Mouse (Mus musculus) layer of hippocampus, postnatal 36 days (tissue): Measurements from ENCODE around the gene Sort1. TPM values are rescaled to one million over a fixed set of nuclear protein-coding genes. Genes with fewer than 3 reads are reported as not detected.

Experiments used
- DNase-seq, 2 experiments: peaks; one replicate each; pipeline ENCODE4 v3.0.0; 2022
- total RNA-seq, 2 experiments: library from RNA; stranded (reverse); gene quantifications; 2 replicates each; pipeline ENCODE4 v1.2.3; 2021

Sort1 gene
- total RNA-seq, 2 experiments from 2014 or later = 345 to 381 TPM

GRCm38 (mm10) chr3:108384425-108384824 lies 100.5 kb downstream of the Sort1 start:
- no peak for DNase-seq

- DNase-seq = peak; percentile 53 to 68
These were observed 102.3 kb downstream of the Sort1 start for GRCm38 (mm10) chr3:108386186-108386585.

DNA sequence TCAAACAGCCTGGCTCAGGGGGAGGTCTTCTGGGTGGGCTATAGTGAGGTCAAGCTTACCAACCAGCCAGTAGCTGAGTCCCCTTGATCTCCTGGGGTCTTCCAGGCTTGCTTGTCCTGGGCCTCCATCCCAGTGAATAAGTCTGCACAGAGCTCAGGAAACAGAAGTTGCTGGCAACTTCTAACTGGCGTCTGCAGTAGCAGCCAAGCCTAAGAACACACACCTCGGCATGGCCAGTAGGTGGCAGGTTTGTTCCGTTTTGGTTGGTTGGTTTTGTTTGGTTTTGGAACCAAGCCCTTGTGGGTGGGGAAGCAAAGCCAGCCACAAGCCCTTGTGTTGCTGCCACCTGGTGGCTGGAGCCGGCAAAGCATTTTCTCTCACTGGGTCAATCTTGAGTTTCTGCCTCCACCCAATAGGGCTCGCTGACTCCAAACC lies 105.2 kb downstream of the Sort1 start:
- peak; percentile 94 to 96 for DNase-seq

DNA sequence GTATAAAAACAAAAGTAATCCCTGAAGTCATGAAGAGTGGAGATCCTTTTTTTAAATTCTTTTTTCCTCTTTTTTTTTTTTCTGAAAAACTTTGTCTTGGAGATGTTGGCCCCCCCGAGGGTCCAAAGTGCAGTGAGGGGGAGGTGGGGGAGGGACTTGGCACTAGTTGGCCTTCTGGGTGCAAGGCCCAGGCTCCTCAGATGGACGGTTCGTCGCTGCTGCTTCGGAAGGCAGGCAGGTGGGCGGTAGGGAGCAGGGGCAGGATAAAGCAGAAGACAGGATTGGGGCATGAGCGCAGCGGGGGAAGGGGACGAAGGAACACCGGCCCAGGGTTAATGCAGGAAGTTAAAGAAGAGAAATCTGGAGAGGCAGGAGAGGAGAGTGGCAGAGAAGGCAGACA lies 108.4 kb downstream of the Sort1 start:
- no peak for DNase-seq

- DNase-seq = no peak
These were observed 108.9 kb downstream of the Sort1 start for GRCm38 (mm10) chr3:108392793-108393192.

- no peak for DNase-seq
These were observed 114.4 kb downstream of the Sort1 start for GRCm38 (mm10) chr3:108398281-108398680.

DNA sequence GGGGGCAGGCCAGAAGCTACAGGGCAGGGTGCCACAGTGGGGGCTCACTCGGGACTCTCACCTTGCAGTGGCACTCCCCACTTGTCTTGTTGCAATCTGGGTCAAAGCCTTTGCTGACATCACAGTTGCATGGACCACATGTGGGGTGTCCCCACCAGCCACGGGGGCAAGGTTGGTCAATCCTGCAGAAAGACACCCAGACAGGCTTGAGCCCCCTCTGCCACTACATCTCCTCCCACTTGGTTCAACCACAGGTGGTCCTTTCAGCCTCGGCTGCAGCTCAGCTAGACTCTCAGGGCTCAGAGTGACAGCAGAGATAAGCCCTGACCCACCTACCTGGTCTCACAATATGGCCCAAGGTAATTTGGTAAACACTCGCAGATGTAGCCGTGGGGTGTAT lies 116.6 kb downstream of the Sort1 start:
- no peak for DNase-seq

GRCm38 (mm10) chr3:108401692-108402527 lies 118.0 kb downstream of the Sort1 start:
- peak; percentile 81 to 84 for DNase-seq

DNA sequence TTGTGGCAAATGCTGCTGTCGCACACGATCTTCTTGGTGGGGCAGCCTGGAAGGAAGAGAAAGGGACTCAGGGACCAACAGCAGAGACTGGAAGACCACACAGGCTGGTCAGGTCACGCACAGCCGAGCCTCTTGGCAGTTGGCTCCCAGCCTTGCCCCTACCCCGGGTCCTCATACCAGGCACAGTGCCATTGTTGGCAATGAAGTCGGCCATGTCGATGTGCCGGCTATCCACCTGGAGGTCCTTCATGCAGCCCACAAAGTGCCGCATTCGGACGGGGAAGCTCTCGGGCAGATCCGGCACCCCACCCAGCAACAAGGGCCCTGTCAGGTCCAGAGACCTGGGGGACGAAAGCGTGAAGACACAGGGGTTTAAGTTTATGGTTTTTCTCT lies 118.6 kb downstream of the Sort1 start:
- no peak for DNase-seq

- peak; percentile 73 to 78 for DNase-seq
These were observed 121.8 kb downstream of the Sort1 start for GRCm38 (mm10) chr3:108405536-108406305.

DNA sequence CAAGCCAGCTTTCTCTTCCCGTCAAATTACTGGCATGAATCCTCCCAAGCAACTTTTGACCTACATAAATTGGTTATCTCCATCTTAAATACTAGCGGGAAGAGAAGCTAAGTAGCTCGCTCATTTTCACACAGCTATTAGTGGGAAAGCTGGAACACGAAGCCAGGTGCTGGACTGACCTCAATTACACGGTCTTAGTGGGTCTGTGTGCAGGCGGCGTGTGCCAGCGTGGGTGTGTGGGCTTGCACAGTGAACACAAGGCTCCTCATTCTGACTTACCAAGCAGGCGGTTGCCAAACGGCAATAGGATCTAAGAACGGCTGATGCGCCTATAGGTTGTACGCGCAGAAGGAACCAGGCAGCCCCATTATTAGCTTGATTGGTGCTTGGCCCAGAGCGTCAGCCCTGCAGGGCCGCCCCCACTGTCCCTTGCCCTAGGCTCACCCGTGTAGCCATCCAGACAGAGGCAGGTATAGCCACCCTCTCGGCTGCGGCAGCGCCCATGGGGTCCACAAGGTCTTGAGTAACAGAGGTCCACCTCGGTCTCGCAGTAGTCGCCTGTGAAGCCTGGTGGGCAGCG lies 122.5 kb downstream of the Sort1 start:
- peak in 1 of 2 experiments; percentile 47 for DNase-seq

DNA sequence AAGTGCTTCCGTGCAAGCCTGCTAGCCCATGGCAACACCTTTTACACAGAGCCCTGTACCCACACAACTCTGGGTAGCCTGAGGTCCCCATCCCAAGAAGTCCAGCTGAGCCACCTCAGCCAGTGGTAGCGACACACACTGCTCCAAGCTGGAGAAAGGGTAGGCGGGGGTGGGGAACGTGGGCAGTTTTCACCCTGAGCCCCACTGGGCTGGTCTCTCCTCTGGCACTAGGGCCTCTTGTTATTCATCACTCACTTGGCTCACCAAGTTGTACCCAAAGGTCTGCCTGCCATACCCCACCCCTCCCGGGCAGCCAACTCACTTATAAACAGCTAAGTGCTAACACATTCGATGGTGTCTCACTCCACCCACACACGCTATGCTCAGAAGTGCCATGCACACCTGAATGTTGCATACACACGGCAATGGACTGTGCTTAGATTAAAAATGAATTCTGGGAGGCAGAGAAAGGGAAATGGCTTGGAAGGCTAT lies 124.7 kb downstream of the Sort1 start:
- DNase-seq = no peak

- DNase-seq = no peak
These were observed 125.9 kb downstream of the Sort1 start for GRCm38 (mm10) chr3:108409656-108410358.

- no peak for DNase-seq
These were observed 126.5 kb downstream of the Sort1 start for GRCm38 (mm10) chr3:108410359-108410714.

Other genes starting within 250 kb of the Sort1 start
- gene Gstm4, start 239.2 kb upstream of the Sort1 start, total RNA-seq = 10 to 100 TPM; 11.3 to 12.4 TPM
- gene Ampd2, start 197.4 kb upstream of the Sort1 start, total RNA-seq = 10 to 100 TPM; 74.2 to 76.2 TPM
- not detected for gene Gnat2, start 191.3 kb upstream of the Sort1 start, total RNA-seq
- 10 to 100 TPM; 32.4 to 32.9 TPM for gene Gnai3, start 137.9 kb upstream of the Sort1 start, total RNA-seq
- 10 to 100 TPM; 15.6 to 15.9 TPM for gene Gpr61, start 129.2 kb upstream of the Sort1 start, total RNA-seq
- gene Amigo1, start 97.7 kb upstream of the Sort1 start, total RNA-seq = 10 to 100 TPM; 65.0 to 69.0 TPM
- gene Cyb561d1, start 82.9 kb upstream of the Sort1 start, total RNA-seq = 10 to 100 TPM; 16.4 to 16.5 TPM
- gene Atxn7l2, start 73.1 kb upstream of the Sort1 start, total RNA-seq = 10 to 100 TPM; 25.7 to 28.9 TPM
- 1 to 10 TPM; 2.0 to 2.3 TPM for gene Sypl2, start 57.4 kb upstream of the Sort1 start, total RNA-seq
- 10 to 100 TPM; 70.9 to 81.1 TPM for gene Psma5, start 27.2 kb upstream of the Sort1 start, total RNA-seq
- 1 to 10 TPM; 1.8 to 1.9 TPM for gene Mybphl, start 80.8 kb downstream of the Sort1 start, total RNA-seq
- gene Psrc1, start 99.8 kb downstream of the Sort1 start, total RNA-seq = 10 to 100 TPM; 18.4 TPM
- 100 to 1,000 TPM; 178 to 190 TPM for gene Celsr2, start 131.5 kb downstream of the Sort1 start, total RNA-seq
- 100 to 1,000 TPM; 190 to 210 TPM for gene Sars, start 161.1 kb downstream of the Sort1 start, total RNA-seq